Mouse (Mus musculus): Measurements from ENCODE around the gene Rcan1.

Gene Rcan1

GRCm38 (mm10) chr16:92472898-92473297 is 2.2 kb upstream of the Rcan1 start:
- DNase-seq (ENCODE audit: low spot score in 2 of 2) = no peak

GRCm38 (mm10) chr16:92468459-92468858 is 2.2 kb downstream of the Rcan1 start:
- no peak for DNase-seq (ENCODE audit: low spot score in 2 of 2)

- DNase-seq (ENCODE audit: low spot score in 2 of 2) = no peak
Observed at GRCm38 (mm10) chr16:92467041-92467440, 3.6 kb downstream of the Rcan1 start.

- DNase-seq (ENCODE audit: low spot score in 2 of 2) = peak; percentile 90 to 94
Observed at GRCm38 (mm10) chr16:92465642-92466526, 4.8 kb downstream of the Rcan1 start.

GRCm38 (mm10) chr16:92465226-92465625 is 5.4 kb downstream of the Rcan1 start:
- DNase-seq (ENCODE audit: low spot score in 2 of 2) = no peak

- no peak for DNase-seq (ENCODE audit: low spot score in 2 of 2)
Observed at GRCm38 (mm10) chr16:92464390-92464972, 6.2 kb downstream of the Rcan1 start.

GRCm38 (mm10) chr16:92461412-92461811 is 9.3 kb downstream of the Rcan1 start:
- no peak for DNase-seq (ENCODE audit: low spot score in 2 of 2)

- DNase-seq (ENCODE audit: low spot score in 2 of 2) = peak in 1 of 2 experiments; percentile 63
Observed at GRCm38 (mm10) chr16:92457594-92457993, 13.1 kb downstream of the Rcan1 start.

GRCm38 (mm10) chr16:92455969-92456368 is 14.7 kb downstream of the Rcan1 start:
- DNase-seq (ENCODE audit: low spot score in 2 of 2) = no peak

GRCm38 (mm10) chr16:92455488-92455887 is 15.2 kb downstream of the Rcan1 start:
- no peak for DNase-seq (ENCODE audit: low spot score in 2 of 2)

GRCm38 (mm10) chr16:92454495-92454894 is 16.2 kb downstream of the Rcan1 start:
- no peak for DNase-seq (ENCODE audit: low spot score in 2 of 2)

GRCm38 (mm10) chr16:92454002-92454401 is 16.7 kb downstream of the Rcan1 start:
- DNase-seq (ENCODE audit: low spot score in 2 of 2) = no peak

- peak in 1 of 2 experiments; percentile 26 for DNase-seq (ENCODE audit: low spot score in 2 of 2)
Observed at GRCm38 (mm10) chr16:92452609-92453008, 18.1 kb downstream of the Rcan1 start.

GRCm38 (mm10) chr16:92451516-92452072 is 19.1 kb downstream of the Rcan1 start:
- DNase-seq (ENCODE audit: low spot score in 2 of 2) = no peak

GRCm38 (mm10) chr16:92450331-92450730 is 20.3 kb downstream of the Rcan1 start:
- DNase-seq (ENCODE audit: low spot score in 2 of 2) = no peak

- no peak for DNase-seq (ENCODE audit: low spot score in 2 of 2)
Observed at GRCm38 (mm10) chr16:92449080-92449479, 21.6 kb downstream of the Rcan1 start.

- DNase-seq (ENCODE audit: low spot score in 2 of 2) = peak in 1 of 2 experiments; percentile 42
Observed at GRCm38 (mm10) chr16:92445377-92445776, 25.3 kb downstream of the Rcan1 start.

- no peak for DNase-seq (ENCODE audit: low spot score in 2 of 2)
Observed at GRCm38 (mm10) chr16:92443644-92444113, 27.0 kb downstream of the Rcan1 start.

GRCm38 (mm10) chr16:92442946-92443345 is 27.7 kb downstream of the Rcan1 start:
- DNase-seq (ENCODE audit: low spot score in 2 of 2) = no peak

- DNase-seq (ENCODE audit: low spot score in 2 of 2) = no peak
Observed at GRCm38 (mm10) chr16:92442150-92442549, 28.5 kb downstream of the Rcan1 start.

GRCm38 (mm10) chr16:92441203-92441602 is 29.5 kb downstream of the Rcan1 start:
- no peak for DNase-seq (ENCODE audit: low spot score in 2 of 2)

GRCm38 (mm10) chr16:92440229-92440628 is 30.4 kb downstream of the Rcan1 start:
- peak in 1 of 2 experiments; percentile 34 for DNase-seq (ENCODE audit: low spot score in 2 of 2)

- DNase-seq (ENCODE audit: low spot score in 2 of 2) = no peak
Observed at GRCm38 (mm10) chr16:92439775-92440174, 30.9 kb downstream of the Rcan1 start.

All from spleen, postnatal 10 days (tissue).